8 mouse cellular contexts compared by ENCODE assay signal in genomic region chr7:35647101-35647698, GRCm38 (mm10). TPM values are rescaled to one million over a fixed set of nuclear protein-coding genes. Genes with fewer than 3 reads are reported as not detected.
A peak's percentile ranks its signal among the peaks of the same experiment; 100 is the strongest.
DNase-seq lines count a peak whose midpoint lies in the region; ATAC-seq and TF ChIP-seq lines count a peak whose summit lies in the region.

Gene Pdcd5, minus strand, starts transcription at chr7:35647521.

- ATAC-seq in frontal cortex, adult (ENCODE audit: low TSS enrichment): peak; percentile 87
- ATAC-seq in lung, postnatal 0 days: peak; percentile 94

- peak within 1 kb of the TSS; percentile 98 for H3K4me3 ChIP-seq in hindbrain, embryonic 10.5 days
- peak within 1 kb of the TSS; percentile 91 for H3K4me3 ChIP-seq in lung, postnatal 0 days (ENCODE audit: low read depth, low read length)

- no peaks in the 10 kb centered on the region for H3K27me3 ChIP-seq in hindbrain, embryonic 10.5 days (ENCODE audit: insufficient read depth, poor library complexity, severe bottlenecking)
- H3K27me3 ChIP-seq in lung, postnatal 0 days (replicated peaks; ENCODE audit: insufficient read depth, low read length): no peaks in the 10 kb centered on the region

- H3K9ac ChIP-seq in lung, postnatal 0 days (replicated peaks; ENCODE audit: low read depth): peak within 1 kb of the TSS; percentile 89

- DNase-seq in MN1 (ENCODE audit: low spot score): peak; percentile 97
- peak; percentile 96 for DNase-seq in cerebellum, adult 9-10 months
- peak; percentile 98 for DNase-seq in hindbrain, embryonic 10.5 days (ENCODE audit: low spot score)
- DNase-seq in layer of hippocampus, adult 9-11 months: peak; percentile 96
- peak; percentile 95 for DNase-seq in lung, postnatal 0 days (ENCODE audit: low spot score)
- peak; percentile 99 for DNase-seq in ovary, postnatal 14 days (ENCODE audit: low spot score)
- DNase-seq in thymus, postnatal 14 days: peak; percentile 98

- TF ChIP-seq EP300 in lung, postnatal 0 days (IDR thresholded peaks at IDR 0.05): no peak

- peak within 1 kb of the TSS; percentile 83 for H3K4me2 ChIP-seq in lung, postnatal 0 days (replicated peaks; ENCODE audit: low read depth, low read length)

- under 1% methylated on average over 64 of the region's 64 CpGs for WGBS in hindbrain, embryonic 10.5 days
- WGBS in lung, postnatal 0 days: 2% methylated on average over 41 of the region's 64 CpGs

- TF ChIP-seq CTCF in lung, postnatal 0 days (IDR thresholded peaks at IDR 0.05): peak; percentile 0; the same call in 1 of the 2 replicates

- peak within 1 kb of the TSS; percentile 95 for H3K27ac ChIP-seq in hindbrain, embryonic 10.5 days
- peak within 1 kb of the TSS; percentile 77 for H3K27ac ChIP-seq in lung, postnatal 0 days (ENCODE audit: low read length)

- H3K4me1 ChIP-seq in hindbrain, embryonic 10.5 days (replicated peaks): peaks cover 9% of the 10 kb centered on the region
- no peaks in the 10 kb centered on the region for H3K4me1 ChIP-seq in lung, postnatal 0 days (ENCODE audit: insufficient read depth, low read depth, low read length)

- H3K9me3 ChIP-seq in hindbrain, embryonic 10.5 days: no peaks in the 10 kb centered on the region
- H3K9me3 ChIP-seq in lung, postnatal 0 days (ENCODE audit: low read length): no peaks in the 10 kb centered on the region

- H3K36me3 ChIP-seq in hindbrain, embryonic 10.5 days: peaks cover 37% of the 10 kb centered on the region
- 0 out of 2 replicates have a peak, but pooled peaks cover 6% of the 10 kb centered on the region for H3K36me3 ChIP-seq in lung, postnatal 0 days (ENCODE audit: insufficient read depth, low read length)

RNA-seq across cellular contexts. Expression of gene Pdcd5, which starts in this region (rescaled TPM):
- 300 and 302 TPM in 2 replicates for polyA plus RNA-seq in hindbrain, embryonic 10.5 days (2016; fragmentation: Nextera tagmentation; extraction: Ambion mirVana)
- polyA plus RNA-seq in lung, postnatal 0 days (2015; fragmentation: Nextera tagmentation; extraction: Ambion mirVana): 160 and 169 TPM in 2 replicates

Comparison
In these comparisons a context has a peak if more than half of its experiments do, and no peak if none do; other contexts are left out.
1. Peak in every context shown above with its lines: DNase-seq, ATAC-seq, H3K4me3 ChIP-seq and H3K27ac ChIP-seq.